Mouse (Mus musculus) limb, embryonic 11.5 days (tissue): ENCODE measurements around the gene Cd3g. TPM values are rescaled to one million over a fixed set of nuclear protein-coding genes. Genes with fewer than 3 reads are reported as not detected.

Experiments used
- ATAC-seq: fragments of 200-750 bp; cut with Nextera tagmentation; 2 replicates; pipeline ENCODE4 v1.8.0; 2017; ENCODE audit warnings: low read depth; ENCODE audit not compliant: insufficient number of reproducible peaks, low FRiP score, low TSS enrichment
- DNase-seq: peaks from one replicate; pipeline ENCODE4 v3.0.0-alpha.2; 2015; ENCODE audit warnings: low spot score
- H3K27ac ChIP-seq: fragments of 300-500 bp; sonication (generic); replicated peaks from 2 replicates; pipeline ENCODE4 v1.5.1; 2014; ENCODE audit warnings: low read depth, mild to moderate bottlenecking, low read length
- H3K27me3 ChIP-seq: fragments of 300-500 bp; sonication (generic); 2 replicates; pipeline ENCODE4 v1.6.1; 2014; ENCODE audit warnings: mild to moderate bottlenecking, low read length, mixed read lengths; ENCODE audit not compliant: control insufficient read depth, insufficient read depth
- H3K36me3 ChIP-seq: fragments of 300-500 bp; sonication (generic); 2 replicates; pipeline ENCODE4 v1.6.1; 2014; ENCODE audit warnings: mild to moderate bottlenecking, low read length, moderate library complexity, mixed read lengths; ENCODE audit not compliant: control insufficient read depth, insufficient read depth
- H3K4me1 ChIP-seq: fragments of 300-500 bp; sonication (generic); 2 replicates; pipeline ENCODE4 v1.6.1; 2014; ENCODE audit warnings: low read length, mixed read lengths; ENCODE audit not compliant: control insufficient read depth, insufficient read depth
- H3K4me2 ChIP-seq: fragments of 300-500 bp; sonication (generic); 2 replicates; pipeline ENCODE4 v1.6.1; 2014; ENCODE audit warnings: low read depth, mild to moderate bottlenecking, moderate library complexity; ENCODE audit not compliant: severe bottlenecking
- H3K4me3 ChIP-seq: fragments of 300-500 bp; sonication (generic); 2 replicates; pipeline ENCODE4 v1.5.1; 2014; ENCODE audit warnings: low read depth, low read length
- H3K9ac ChIP-seq: fragments of 300-500 bp; sonication (generic); 2 replicates; pipeline ENCODE4 v1.6.1; 2014; ENCODE audit warnings: mild to moderate bottlenecking, low read length
- H3K9me3 ChIP-seq: fragments of 300-500 bp; sonication (generic); 2 replicates; pipeline ENCODE4 v1.6.1; 2016; ENCODE audit warnings: low read length; ENCODE audit not compliant: control insufficient read depth
- WGBS: fragments of 180-500 bp; shearing (Covaris S2); extraction: QIAGEN DNeasy Blood & Tissue Kit; methylation state at CpG from one replicate; pipeline ENCODE4 v1.1.7; 2014; 5-methylcytosine and 5-hydroxymethylcytosine counted together
- polyA plus RNA-seq: library from polyadenylated mRNA; unstranded; fragments of >200 nt; fragmentation: Nextera tagmentation; extraction: Ambion mirVana; gene quantifications from 2 replicates; pipeline ENCODE4 v1.2.1, GENCODE M21; 2014

The Cd3g gene
- polyA plus RNA-seq, 1 experiment from 2014 or later = 0.33 TPM

DNA sequence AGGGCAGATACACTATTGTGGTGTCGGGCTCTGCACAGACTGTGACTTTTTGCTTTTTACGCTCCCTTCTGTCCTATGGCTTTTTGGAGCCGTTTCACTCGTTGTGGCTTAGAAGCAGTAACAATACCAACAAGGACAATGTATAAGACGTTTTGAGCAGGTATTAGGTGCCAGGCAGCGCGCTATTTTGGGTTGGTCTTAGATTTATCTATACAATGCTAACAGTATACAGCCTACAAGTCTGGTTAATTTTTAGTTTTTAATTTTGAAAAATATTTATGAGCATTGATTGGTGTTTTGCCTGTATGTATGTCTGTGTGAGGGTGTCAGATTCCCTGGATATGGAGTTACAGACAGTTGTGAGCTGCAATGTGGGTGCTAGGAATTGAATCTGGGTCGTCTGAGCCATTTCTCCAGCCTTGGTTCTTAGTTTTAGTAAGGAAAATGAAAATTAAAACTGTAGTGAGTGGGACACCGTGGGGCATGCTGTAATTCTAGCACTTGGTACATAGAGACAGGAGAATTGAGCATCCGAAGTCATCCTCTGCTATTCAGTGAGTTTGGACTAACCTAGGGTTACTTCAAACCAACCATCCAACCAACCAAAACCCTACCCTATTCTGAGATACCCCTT lies 14.3 kb downstream of the Cd3g start:
- Histone ChIP-seq H3K9me3 (no peaks in the 10 kb centered on the region), H3K4me2 (peak overlapping the region; percentile 68), H3K27me3 (no peaks in the 10 kb centered on the region), H3K27ac (no peak overlapping the region; the same call in 1 of the 2 replicates), H3K4me3 (peak overlapping the region; percentile 63), H3K36me3 (no peaks in the 10 kb centered on the region), H3K4me1 (peaks cover 4% of the 10 kb centered on the region), H3K9ac (0 out of 2 replicates have a peak overlapping the region, but pooled peaks have one; percentile 8)
- ATAC-seq = no peak; the same call in 1 of the 2 replicates
- 14% methylated on average over 10 of the region's 10 CpGs for WGBS
- DNase-seq = no peak

DNA sequence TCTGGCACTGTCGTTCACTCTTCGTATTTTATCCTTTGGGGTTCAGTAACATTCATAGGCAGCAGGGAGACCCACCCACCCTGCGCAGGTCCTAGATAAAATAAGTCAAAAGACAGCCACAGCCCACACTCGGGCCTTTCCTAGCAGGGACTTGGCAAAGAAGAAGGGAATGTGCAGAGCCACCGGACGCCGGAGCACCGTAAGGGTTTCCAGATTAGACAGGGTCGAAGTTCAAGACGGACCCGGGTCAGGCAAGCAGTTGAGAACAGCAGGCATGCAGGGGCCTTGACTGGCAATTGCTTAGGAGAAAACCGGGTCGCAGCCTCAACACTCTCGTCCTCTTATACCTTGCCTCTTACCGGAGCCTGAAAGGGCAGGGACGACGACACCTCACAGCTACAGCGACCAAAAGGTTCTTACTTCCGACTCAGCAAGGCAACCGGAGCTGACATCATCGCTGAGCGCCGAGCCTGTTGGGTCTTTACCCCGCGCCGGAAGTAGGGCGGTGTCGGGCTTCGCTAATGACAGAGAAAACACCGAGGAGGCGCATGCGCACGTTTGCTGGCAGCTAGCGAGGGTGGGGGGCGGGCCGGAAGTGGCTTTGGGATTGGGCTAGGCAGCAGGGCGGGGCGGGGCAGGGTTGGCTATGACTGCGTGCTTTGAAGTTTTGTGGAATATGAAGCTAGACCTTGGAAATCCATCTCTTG lies 15.0 kb downstream of the Cd3g start, which contains the start of gene Ube4a:
Gene Ube4a (minus strand): TSS at position 475 of the 707 bp plus-strand sequence.
- WGBS = under 1% methylated on average over 39 of the region's 39 CpGs
- Histone ChIP-seq H3K9me3 (no peaks in the 10 kb centered on the region), H3K27ac (no peak within 1 kb of the TSS; the same call in 1 of the 2 replicates), H3K4me2 (peak within 1 kb of the TSS; percentile 82), H3K9ac (peak within 1 kb of the TSS; percentile 59), H3K27me3 (no peaks in the 10 kb centered on the region), H3K36me3 (no peaks in the 10 kb centered on the region), H3K4me1 (peaks cover 4% of the 10 kb centered on the region), H3K4me3 (peak within 1 kb of the TSS; percentile 63)
- peak; percentile 100 for DNase-seq
- peak; percentile 91 for ATAC-seq

DNA sequence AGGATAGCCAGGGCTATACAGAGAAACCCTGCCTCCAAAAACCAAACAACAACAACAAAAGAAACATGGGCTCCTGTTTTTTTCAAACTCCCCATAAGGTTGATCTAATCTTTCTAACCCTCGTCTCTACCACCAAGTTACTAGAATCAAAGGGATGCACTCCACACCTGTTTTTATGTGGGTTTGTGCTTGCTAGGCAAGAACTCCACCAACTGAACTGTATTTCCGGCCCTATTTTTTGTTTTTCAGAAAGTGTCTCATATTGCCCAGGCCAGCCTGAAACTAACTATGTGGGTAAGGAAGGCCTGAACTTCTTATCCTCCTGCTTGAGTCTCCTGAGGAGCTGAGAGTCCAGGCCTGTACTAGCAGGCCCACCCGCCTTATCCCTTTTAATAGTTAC lies 25.8 kb downstream of the Cd3g start:
- ATAC-seq = no peak
- no peaks in the 10 kb centered on the region for H3K9me3 ChIP-seq
- H3K4me2 ChIP-seq = no peak overlapping the region
- DNase-seq = no peak
- WGBS = 93% methylated on average over 3 of the region's 3 CpGs
- H3K4me3 ChIP-seq = no peak overlapping the region
- no peak overlapping the region for H3K27ac ChIP-seq
- no peak overlapping the region for H3K9ac ChIP-seq
- peaks cover 8% of the 10 kb centered on the region for H3K36me3 ChIP-seq
- no peaks in the 10 kb centered on the region for H3K27me3 ChIP-seq
- no peaks in the 10 kb centered on the region for H3K4me1 ChIP-seq

DNA sequence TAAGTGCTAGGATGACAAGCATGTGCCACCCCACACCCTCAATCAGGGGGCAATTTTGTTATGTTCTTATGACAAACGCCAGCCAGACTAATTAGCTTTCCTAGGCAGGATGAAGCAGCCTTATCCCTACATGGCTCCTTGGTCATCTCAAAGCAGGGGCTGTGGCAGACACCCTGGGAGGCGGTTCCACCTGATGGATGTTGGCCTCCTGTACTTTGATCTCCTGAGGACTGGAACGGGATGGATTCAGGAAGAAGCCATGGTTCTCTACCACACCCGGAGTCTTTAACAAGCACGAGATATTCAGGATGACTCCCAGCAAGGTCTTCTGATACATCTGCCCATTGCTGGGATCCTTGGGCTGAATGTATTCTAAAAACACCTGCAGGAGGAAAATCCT lies 32.4 kb downstream of the Cd3g start:
- Histone ChIP-seq H3K4me1 (no peaks in the 10 kb centered on the region), H3K9me3 (no peaks in the 10 kb centered on the region), H3K4me2 (no peak overlapping the region), H3K27me3 (no peaks in the 10 kb centered on the region), H3K9ac (no peak overlapping the region), H3K36me3 (peaks cover 15% of the 10 kb centered on the region), H3K4me3 (no peak overlapping the region), H3K27ac (no peak overlapping the region)
- ATAC-seq (no peak), DNase-seq (no peak)
- 92% methylated on average over 5 of the region's 5 CpGs for WGBS

DNA sequence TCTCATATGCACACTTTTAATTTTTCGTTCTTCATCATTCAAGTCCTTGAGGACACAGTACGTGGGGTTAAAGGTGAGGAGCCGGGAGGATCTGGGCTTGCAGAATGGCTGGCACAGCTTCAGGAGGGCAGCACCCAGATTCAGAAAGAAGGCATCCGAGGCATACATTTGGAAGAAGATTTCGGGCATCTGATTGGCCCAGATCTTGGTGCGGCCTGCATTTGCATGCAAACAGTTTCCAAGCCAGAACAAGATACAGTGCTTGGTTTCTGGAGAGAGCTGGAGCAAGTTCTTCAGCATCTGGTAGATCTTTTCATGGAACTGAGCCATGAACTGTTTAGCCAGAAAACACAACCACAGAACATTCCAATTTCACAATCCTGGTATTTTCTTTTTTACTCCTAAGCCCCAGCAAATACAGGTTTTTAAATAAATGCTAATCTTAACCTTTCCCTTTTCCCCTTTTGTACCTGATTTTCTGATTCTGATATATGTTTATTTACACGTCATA lies 34.0 kb downstream of the Cd3g start:
- WGBS = 92% methylated on average over 7 of the region's 7 CpGs
- DNase-seq (no peak), ATAC-seq (no peak)
- H3K36me3 ChIP-seq = peaks cover 11% of the 10 kb centered on the region; the same call in 1 of the 2 replicates
- no peaks in the 10 kb centered on the region for H3K9me3 ChIP-seq
- no peak overlapping the region for H3K27ac ChIP-seq
- H3K4me2 ChIP-seq = no peak overlapping the region
- no peaks in the 10 kb centered on the region for H3K4me1 ChIP-seq
- no peak overlapping the region for H3K4me3 ChIP-seq
- no peaks in the 10 kb centered on the region for H3K27me3 ChIP-seq
- H3K9ac ChIP-seq = no peak overlapping the region

DNA sequence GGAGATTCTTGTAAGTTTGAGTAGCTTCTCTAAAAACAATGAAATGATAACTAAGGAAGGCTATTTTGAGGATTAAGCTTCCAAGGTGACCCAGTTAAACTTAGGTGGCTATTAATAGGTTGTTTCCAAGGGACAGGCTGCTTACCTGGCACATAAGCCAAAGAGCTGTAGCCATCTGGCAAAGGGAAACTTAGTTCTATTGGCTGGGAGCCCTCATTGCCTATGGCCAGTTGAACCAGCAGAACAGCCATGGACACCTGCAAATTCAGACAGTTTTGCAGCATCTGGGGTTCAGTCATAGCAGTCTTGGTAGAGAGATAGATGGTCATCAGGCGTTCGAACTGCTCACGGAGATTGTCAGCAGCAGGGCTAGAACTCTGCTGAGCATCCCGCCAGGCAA lies 37.8 kb downstream of the Cd3g start:
- H3K4me2 ChIP-seq = no peak overlapping the region
- no peak overlapping the region for H3K9ac ChIP-seq
- H3K36me3 ChIP-seq = peaks cover 4% of the 10 kb centered on the region; the same call in 1 of the 2 replicates
- no peaks in the 10 kb centered on the region for H3K4me1 ChIP-seq
- H3K27ac ChIP-seq = no peak overlapping the region
- H3K27me3 ChIP-seq = no peaks in the 10 kb centered on the region
- H3K9me3 ChIP-seq = no peaks in the 10 kb centered on the region
- H3K4me3 ChIP-seq = no peak overlapping the region
- DNase-seq (no peak), ATAC-seq (no peak)
- WGBS = 90% methylated on average over 4 of the region's 4 CpGs

DNA sequence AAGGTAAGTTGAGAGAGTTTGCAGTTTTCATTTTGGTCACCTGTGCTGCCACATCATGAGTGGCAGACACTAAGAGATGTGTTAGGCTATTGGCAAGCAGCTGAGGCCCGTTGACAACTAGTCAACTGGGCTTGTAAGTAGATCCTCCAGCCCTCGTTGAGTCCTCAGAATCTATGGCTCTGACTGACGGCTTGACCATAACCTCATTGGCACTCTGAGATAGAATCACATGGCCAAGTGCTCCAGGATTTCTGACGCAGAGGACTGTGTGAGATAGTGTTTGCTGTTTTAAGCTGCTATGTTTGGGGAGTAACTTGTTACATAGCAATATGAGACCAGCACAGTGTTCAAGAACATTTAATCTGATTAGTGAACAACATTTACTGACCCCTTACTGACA lies 38.5 kb downstream of the Cd3g start:
- ATAC-seq (no peak), DNase-seq (no peak)
- H3K9me3 ChIP-seq = no peaks in the 10 kb centered on the region
- H3K27me3 ChIP-seq = no peaks in the 10 kb centered on the region
- H3K36me3 ChIP-seq = peaks cover 5% of the 10 kb centered on the region; the same call in 1 of the 2 replicates
- H3K4me3 ChIP-seq = no peak overlapping the region
- no peak overlapping the region for H3K9ac ChIP-seq
- WGBS = 91% methylated on average over 4 of the region's 4 CpGs
- H3K4me1 ChIP-seq = no peaks in the 10 kb centered on the region
- H3K27ac ChIP-seq = no peak overlapping the region
- no peak overlapping the region for H3K4me2 ChIP-seq

DNA sequence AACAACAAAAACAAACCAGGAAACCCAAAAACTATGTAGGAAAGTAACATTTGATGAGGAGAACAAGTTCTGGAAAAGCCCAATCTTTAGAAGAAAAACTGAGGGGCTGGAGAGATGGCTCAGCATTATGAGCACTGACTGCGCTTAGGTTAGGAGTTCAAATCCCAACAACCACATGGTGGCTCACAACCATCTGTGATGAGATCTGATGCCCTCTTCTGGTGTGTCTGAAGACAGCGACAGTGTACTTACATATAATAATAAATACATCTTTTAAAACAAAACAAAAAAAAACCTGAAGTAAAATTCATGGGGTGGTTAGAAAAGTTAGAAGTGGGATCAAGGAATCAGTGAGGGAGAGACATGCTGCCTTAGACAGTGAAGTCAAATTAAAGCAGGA lies 58.7 kb downstream of the Cd3g start:
- Histone ChIP-seq H3K4me1 (peaks cover 4% of the 10 kb centered on the region; the same call in 1 of the 2 replicates), H3K9ac (peak overlapping the region; percentile 90; the same call in 1 of the 2 replicates), H3K9me3 (no peaks in the 10 kb centered on the region), H3K27me3 (no peaks in the 10 kb centered on the region), H3K27ac (peak overlapping the region; percentile 82; the same call in 1 of the 2 replicates), H3K4me2 (peak overlapping the region; percentile 81), H3K36me3 (no peaks in the 10 kb centered on the region), H3K4me3 (peak overlapping the region; percentile 92)
- DNase-seq = no peak
- 73% methylated on average over 2 of the region's 2 CpGs for WGBS
- ATAC-seq = no peak
